Comparison of ENCODE assay signal across 8 mouse cellular contexts in the genomic region with DNA sequence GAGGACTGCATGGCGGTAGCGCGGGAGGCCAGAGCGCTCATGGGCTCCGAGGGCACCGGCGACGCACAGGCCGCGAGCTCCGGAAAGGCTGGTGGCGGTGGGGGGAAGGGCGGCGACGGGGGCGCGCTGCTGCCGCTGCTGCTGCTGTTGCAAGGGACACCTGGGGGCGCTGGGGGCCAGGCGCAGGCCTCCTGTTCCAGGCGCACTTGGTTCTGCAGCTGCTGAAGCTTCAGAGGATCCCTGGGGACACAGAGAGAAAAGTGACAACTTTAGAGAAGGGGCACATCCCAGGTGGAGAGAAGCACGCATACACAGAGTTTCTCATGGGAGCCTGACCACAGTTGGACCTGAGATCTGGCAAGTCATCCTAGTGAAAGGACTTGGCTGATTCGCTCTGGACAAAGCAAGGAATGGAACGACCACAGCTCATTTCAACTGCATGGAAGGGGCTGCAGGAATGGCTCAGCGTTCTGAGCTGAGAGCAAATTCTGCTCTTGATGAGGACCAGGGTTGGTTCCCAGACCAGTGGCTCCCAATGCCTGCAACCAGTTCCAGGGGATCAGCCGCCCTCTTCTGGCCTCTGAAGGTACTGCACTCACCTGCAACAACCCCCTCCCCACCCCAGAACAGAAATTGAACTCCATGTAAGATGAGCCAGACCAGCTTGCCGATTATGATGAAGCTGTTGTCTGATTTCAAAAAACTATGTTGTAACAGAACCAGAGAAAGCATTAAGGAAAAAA.
DNase-seq lines count a peak whose midpoint lies in the region; ATAC-seq and TF ChIP-seq lines count a peak whose summit lies in the region.

No protein-coding gene starts in this region.

- H3K4me1 ChIP-seq in limb, embryonic 12.5 days (replicated peaks) = peaks cover 19% of the 10 kb centered on the region

- intact Hi-C loops in left cerebral cortex, adult 2 months (cut with DNase I) = no loop called here
- intact Hi-C loops in left cerebral cortex, postnatal 14 days (cut with DNase I) = no loop called here
- intact Hi-C loops in gastrocnemius, postnatal 36 days (cut with DNase I) = no loop called here

- no peak overlapping the region for H3K27ac ChIP-seq in left cerebral cortex, adult 2 months
- H3K27ac ChIP-seq in limb, embryonic 12.5 days = no peak overlapping the region

- no peak overlapping the region for H3K4me2 ChIP-seq in limb, embryonic 12.5 days

- H3K36me3 ChIP-seq in limb, embryonic 12.5 days = peaks cover 55% of the 10 kb centered on the region

- DNase-seq in left cerebral cortex, adult 2 months (ENCODE audit: extremely low spot score in 1 of 2, low spot score in 2 of 2) = no peak
- no peak for DNase-seq in left cerebral cortex, postnatal 14 days (ENCODE audit: low spot score in 2 of 2)
- peak; percentile 67 for DNase-seq in testis, postnatal 14 days (ENCODE audit: low spot score)
- no peak for DNase-seq in cerebellum, adult 11 months
- DNase-seq in left cerebral cortex, adult 11 months (ENCODE audit: low spot score) = no peak
- no peak for DNase-seq in gastrocnemius, postnatal 36 days

- no peak overlapping the region for H3K4me3 ChIP-seq in left cerebral cortex, adult 2 months
- H3K4me3 ChIP-seq in limb, embryonic 12.5 days (replicated peaks) = no peak overlapping the region

- H3K27me3 ChIP-seq in limb, embryonic 12.5 days = no peaks in the 10 kb centered on the region

- no peak overlapping the region for H3K9ac ChIP-seq in limb, embryonic 12.5 days (replicated peaks)

- peak; percentile 56; the same call in 1 of the 2 replicates for ATAC-seq in common myeloid progenitor, adult 5-6 weeks (replicated peaks; ENCODE audit: low read depth, poor library complexity, severe bottlenecking)
- peak; percentile 30; the same call in 1 of the 2 replicates for ATAC-seq in limb, embryonic 12.5 days (ENCODE audit: insufficient number of reproducible peaks, insufficient read depth, low FRiP score, low TSS enrichment, low read depth)

- WGBS in limb, embryonic 12.5 days = 49% methylated on average over 27 of the region's 27 CpGs

- H3K9me3 ChIP-seq in limb, embryonic 12.5 days = peaks cover 19% of the 10 kb centered on the region

- peak; percentile 36 for TF ChIP-seq CTCF in left cerebral cortex, adult 2 months (IDR thresholded peaks at IDR 0.05)
